Mouse (Mus musculus): Measurements from ENCODE around the gene Blzf1. TPM values are rescaled to one million over a fixed set of nuclear protein-coding genes. Genes with fewer than 3 reads are reported as not detected.

Blzf1 gene
- polyA plus RNA-seq (2015; fragmentation: Nextera tagmentation; extraction: Ambion mirVana) = 25.8 and 29.6 TPM in 2 replicates

GRCm38 (mm10) chr1:164307124-164307751 lies at the start of gene Blzf1:
TSS of gene Blzf1 (minus strand) at chr1:164307489.

GRCm38 (mm10) chr1:164303821-164304220 lies 3.5 kb downstream of the Blzf1 start, which contains the start of gene Nme7:
TSS of gene Nme7 (plus strand) at chr1:164304121.

GRCm38 (mm10) chr1:164275455-164275954 lies 31.8 kb downstream of the Blzf1 start, which contains the start of gene Ccdc181:
TSS of gene Ccdc181 (plus strand) at chr1:164275585.

GRCm38 (mm10) chr1:164248465-164249331 lies 58.6 kb downstream of the Blzf1 start, which contains the start of gene Slc19a2:
TSS of gene Slc19a2 (plus strand) at chr1:164249046.

Other genes with a start within 250 kb of the Blzf1 start
- 0.12 TPM in 1 of 2 replicates, not detected in the other for gene Sell, start 245.5 kb downstream of the Blzf1 start, polyA plus RNA-seq (2015; fragmentation: Nextera tagmentation; extraction: Ambion mirVana)
- 0.09 and 0.18 TPM in 2 replicates for gene Selp, start 192.2 kb downstream of the Blzf1 start, polyA plus RNA-seq (2015; fragmentation: Nextera tagmentation; extraction: Ambion mirVana)
- 0.14 and 0.17 TPM in 2 replicates for gene F5, start 155.7 kb downstream of the Blzf1 start, polyA plus RNA-seq (2015; fragmentation: Nextera tagmentation; extraction: Ambion mirVana)
- gene Slc19a2, start 58.4 kb downstream of the Blzf1 start, polyA plus RNA-seq (2015; fragmentation: Nextera tagmentation; extraction: Ambion mirVana) = 9.3 and 9.5 TPM in 2 replicates
- 21.9 and 22.8 TPM in 2 replicates for gene Ccdc181, start 31.9 kb downstream of the Blzf1 start, polyA plus RNA-seq (2015; fragmentation: Nextera tagmentation; extraction: Ambion mirVana)
- 23.4 and 23.6 TPM in 2 replicates for gene Nme7, start 3.4 kb downstream of the Blzf1 start, polyA plus RNA-seq (2015; fragmentation: Nextera tagmentation; extraction: Ambion mirVana)
- gene Atp1b1, start 150.9 kb upstream of the Blzf1 start, polyA plus RNA-seq (2015; fragmentation: Nextera tagmentation; extraction: Ambion mirVana) = 755 and 805 TPM in 2 replicates

Data from neural tube, postnatal 0 days (tissue).